Mouse (Mus musculus) heart, postnatal 4 days (tissue): ENCODE results near the gene Ubtf. TPM values are rescaled to one million over a fixed set of nuclear protein-coding genes. Genes with fewer than 3 reads are reported as not detected.
"Not testable (repeated sequence)": the region's sequence is repeated elsewhere in the genome, so short reads cannot be mapped to it uniquely, and the experiment has no call there.

Experiments used
- DNase-seq: peaks from one replicate; pipeline ENCODE4 v3.0.0; 2021
- total RNA-seq, 2 experiments: library from RNA; stranded (reverse); gene quantifications; 2 replicates each; pipeline ENCODE4 v1.2.3; 2021

Gene Ubtf
- total RNA-seq = 10 to 100 TPM; 81.9 to 89.3 TPM

GRCm38 (mm10) chr11:102319410-102319792 lies at the start of gene Ubtf:
Ubtf (minus strand) TSS chr11:102319742.
- DNase-seq = peak; percentile 86

GRCm38 (mm10) chr11:102369263-102369662 lies 49.7 kb upstream of the Ubtf start:
- no peak for DNase-seq

- DNase-seq = no peak
Measured at GRCm38 (mm10) chr11:102368347-102368746, 48.8 kb upstream of the Ubtf start.

- DNase-seq = no peak
Measured at GRCm38 (mm10) chr11:102367504-102368280, 48.1 kb upstream of the Ubtf start.

- not testable (repeated sequence) for DNase-seq
Measured at GRCm38 (mm10) chr11:102366103-102366502, 46.6 kb upstream of the Ubtf start, which contains the start of gene Slc4a1. Slc4a1 (minus strand) TSS chr11:102366203.

- DNase-seq = no peak
Measured at GRCm38 (mm10) chr11:102365699-102366098, 46.2 kb upstream of the Ubtf start.

- DNase-seq = no peak
Measured at GRCm38 (mm10) chr11:102364570-102365371, 45.2 kb upstream of the Ubtf start.

- peak; percentile 40 for DNase-seq
Measured at GRCm38 (mm10) chr11:102363623-102364022, 44.1 kb upstream of the Ubtf start.

- DNase-seq = no peak
Measured at GRCm38 (mm10) chr11:102361776-102362495, 42.4 kb upstream of the Ubtf start.

- DNase-seq = no peak
Measured at GRCm38 (mm10) chr11:102358365-102358764, 38.8 kb upstream of the Ubtf start.

GRCm38 (mm10) chr11:102356636-102357350 lies 37.3 kb upstream of the Ubtf start:
- no peak for DNase-seq

GRCm38 (mm10) chr11:102356190-102356589 lies 36.6 kb upstream of the Ubtf start:
- DNase-seq = no peak

- no peak for DNase-seq
Measured at GRCm38 (mm10) chr11:102355501-102355900, 36.0 kb upstream of the Ubtf start.

GRCm38 (mm10) chr11:102353021-102353431 lies 33.5 kb upstream of the Ubtf start:
- DNase-seq = no peak

GRCm38 (mm10) chr11:102352378-102352777 lies 32.8 kb upstream of the Ubtf start:
- no peak for DNase-seq

- DNase-seq = no peak
Measured at GRCm38 (mm10) chr11:102350981-102351523, 31.5 kb upstream of the Ubtf start.

- no peak for DNase-seq
Measured at GRCm38 (mm10) chr11:102350416-102350815, 30.9 kb upstream of the Ubtf start.

- no peak for DNase-seq
Measured at GRCm38 (mm10) chr11:102349189-102349954, 29.8 kb upstream of the Ubtf start.

GRCm38 (mm10) chr11:102348771-102349170 lies 29.2 kb upstream of the Ubtf start:
- DNase-seq = no peak

- DNase-seq = no peak
Measured at GRCm38 (mm10) chr11:102348101-102348585, 28.6 kb upstream of the Ubtf start.

GRCm38 (mm10) chr11:102347683-102348082 lies 28.1 kb upstream of the Ubtf start:
- DNase-seq = no peak
